Mouse (Mus musculus): Measurements from ENCODE around the gene Clta. TPM values are rescaled to one million over a fixed set of nuclear protein-coding genes. Genes with fewer than 3 reads are reported as not detected.

The Clta gene
- total and polyA plus RNA-seq, 3 experiments, result 301 to 454 (median 450) TPM

DNA sequence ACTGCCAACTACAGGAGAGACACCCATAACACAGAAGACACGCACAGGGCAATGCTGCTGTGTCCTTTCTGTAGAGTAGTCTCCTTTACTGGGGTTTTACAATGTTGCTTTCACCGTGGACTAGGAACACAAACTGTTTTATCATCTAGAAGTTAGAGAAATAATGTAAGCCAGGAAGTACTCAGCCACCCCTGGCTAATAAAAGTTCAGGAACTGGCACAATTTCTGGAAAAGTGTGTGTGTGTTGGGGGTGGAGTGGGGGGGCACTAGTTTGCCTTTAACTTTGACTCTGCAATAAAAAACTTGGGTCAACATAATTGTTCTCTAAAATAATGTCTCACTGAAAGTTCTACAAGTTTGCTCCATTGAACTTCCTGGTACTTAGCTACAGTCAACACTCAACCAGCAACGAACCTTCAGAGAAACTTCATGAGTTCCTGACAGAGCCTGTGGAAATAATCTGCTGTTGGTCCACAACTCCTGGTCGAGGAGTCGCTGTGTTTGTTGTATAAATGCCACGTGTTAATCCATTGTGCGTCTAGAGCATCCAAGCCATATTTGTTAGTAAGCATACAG is 74.2 kb downstream of the Clta start:
- Histone ChIP-seq H3K79me2 (replicated peaks; ENCODE audit: control insufficient read depth, extremely low read depth, insufficient read depth, poor library complexity, severe bottlenecking) (no peaks in the 10 kb centered on the region), H3K9me3 (replicated peaks; ENCODE audit: low read length) (no peaks in the 10 kb centered on the region), H3K36me3 (replicated peaks in 1 of 2; ENCODE audit: control insufficient read depth in 1 of 2, insufficient read depth in 1 of 2, low read length in 1 of 2) (no peaks in the 10 kb centered on the region), H3K4me3 (replicated peaks in 1 of 3; ENCODE audit: low read depth in 2 of 3, low read length in 2 of 3, poor library complexity in 1 of 3) (no peak overlapping the region), H3K4me2 (ENCODE audit: insufficient read depth, low read depth, poor library complexity, severe bottlenecking) (no peak overlapping the region), H3K27ac (ENCODE audit: insufficient read depth, low read depth) (no peak overlapping the region), H3K4me1 (ENCODE audit: control insufficient read depth in 1 of 2, insufficient read depth in 2 of 2) (peaks cover 3 to 16% of the 10 kb centered on the region in 2 experiments), H3K27me3 (replicated peaks) (peaks cover 1% of the 10 kb centered on the region), H3K9ac (ENCODE audit: insufficient read depth, low read depth) (no peak overlapping the region)
- DNase-seq (ENCODE audit: extremely low read depth), result no peak
- TF ChIP-seq HCFC1 (IDR thresholded peaks at IDR 0.05; ENCODE audit: low read depth, low read length), result no peak
- TF ChIP-seq KAT2A (IDR thresholded peaks at IDR 0.05; ENCODE audit: insufficient replicate concordance, low read length), result no peak
- no peak for TF ChIP-seq MYC (IDR thresholded peaks at IDR 0.05; ENCODE audit: low read depth, low read length)
- no peak for TF ChIP-seq UBTF (IDR thresholded peaks at IDR 0.05; ENCODE audit: low read depth, low read length)
- TF ChIP-seq TCF12 (IDR thresholded peaks at IDR 0.05; ENCODE audit: low read depth, low read length), result no peak
- in situ Hi-C loops (cut with MboI; ENCODE audit: low pct_ligation_motif_present, low pct_unique_long_range_greater_than_20kb, low sequenced_read_pairs) (loop anchor here (10.0 kb wide), 1 partner anchor 86 kb away; no protein-coding TSS in a partner anchor), dilution Hi-C loops (cut with MboI; ENCODE audit: extremely low pct_ligation_motif_present, extremely low pct_unique_long_range_greater_than_20kb, low sequenced_read_pairs) (no loop called here)

Other genes with a start within 250 kb of the Clta start
- not detected in 2 replicates for gene Olfr159, start 233.4 kb upstream of the Clta start, total RNA-seq (2012; rRNA removed)
- not detected in 2 replicates for gene Olfr159, start 233.4 kb upstream of the Clta start, total RNA-seq (2014; rRNA removed)
- gene Olfr159, start 233.4 kb upstream of the Clta start, polyA plus RNA-seq (2012; ENCODE audit: insufficient read length, low read depth), result not detected in 2 replicates
- not detected in 2 replicates for gene Olfr156, start 180.6 kb upstream of the Clta start, total RNA-seq (2012; rRNA removed)
- gene Olfr156, start 180.6 kb upstream of the Clta start, total RNA-seq (2014; rRNA removed), result not detected in 2 replicates
- gene Olfr156, start 180.6 kb upstream of the Clta start, polyA plus RNA-seq (2012; ENCODE audit: insufficient read length, low read depth), result not detected in 2 replicates
- gene Olfr157, start 164.3 kb upstream of the Clta start, total RNA-seq (2012; rRNA removed), result not detected in 2 replicates
- not detected in 2 replicates for gene Olfr157, start 164.3 kb upstream of the Clta start, total RNA-seq (2014; rRNA removed)
- gene Olfr157, start 164.3 kb upstream of the Clta start, polyA plus RNA-seq (2012; ENCODE audit: insufficient read length, low read depth), result 0.03 TPM in 1 of 2 replicates, not detected in the other
- gene Olfr155, start 152.9 kb upstream of the Clta start, total RNA-seq (2012; rRNA removed), result not detected in 2 replicates
- not detected in 2 replicates for gene Olfr155, start 152.9 kb upstream of the Clta start, total RNA-seq (2014; rRNA removed)
- not detected in 2 replicates for gene Olfr155, start 152.9 kb upstream of the Clta start, polyA plus RNA-seq (2012; ENCODE audit: insufficient read length, low read depth)
- gene Reck, start 128.9 kb upstream of the Clta start, total RNA-seq (2012; rRNA removed), result 0.55 and 0.68 TPM in 2 replicates
- 0.34 and 0.44 TPM in 2 replicates for gene Reck, start 128.9 kb upstream of the Clta start, total RNA-seq (2014; rRNA removed)
- gene Reck, start 128.9 kb upstream of the Clta start, polyA plus RNA-seq (2012; ENCODE audit: insufficient read length, low read depth), result 1.4 and 1.8 TPM in 2 replicates
- 47.6 and 60.3 TPM in 2 replicates for gene Glipr2, start 47.1 kb upstream of the Clta start, total RNA-seq (2012; rRNA removed)
- 138 and 146 TPM in 2 replicates for gene Glipr2, start 47.1 kb upstream of the Clta start, total RNA-seq (2014; rRNA removed)
- 57.2 and 62.8 TPM in 2 replicates for gene Glipr2, start 47.1 kb upstream of the Clta start, polyA plus RNA-seq (2012; ENCODE audit: insufficient read length, low read depth)
- gene Ccin, start 21.0 kb upstream of the Clta start, total RNA-seq (2012; rRNA removed), result not detected in 2 replicates
- gene Ccin, start 21.0 kb upstream of the Clta start, total RNA-seq (2014; rRNA removed), result 0.11 TPM in 1 of 2 replicates, not detected in the other
- gene Ccin, start 21.0 kb upstream of the Clta start, polyA plus RNA-seq (2012; ENCODE audit: insufficient read length, low read depth), result not detected in 2 replicates
- 31.6 and 37.1 TPM in 2 replicates for gene Gne, start 79.7 kb downstream of the Clta start, total RNA-seq (2012; rRNA removed)
- 23.6 and 35.3 TPM in 2 replicates for gene Gne, start 79.7 kb downstream of the Clta start, total RNA-seq (2014; rRNA removed)
- gene Gne, start 79.7 kb downstream of the Clta start, polyA plus RNA-seq (2012; ENCODE audit: insufficient read length, low read depth), result 34.4 and 35.5 TPM in 2 replicates
- gene Rnf38, start 229.3 kb downstream of the Clta start, total RNA-seq (2012; rRNA removed), result 4.9 and 5.4 TPM in 2 replicates
- 6.4 and 6.6 TPM in 2 replicates for gene Rnf38, start 229.3 kb downstream of the Clta start, total RNA-seq (2014; rRNA removed)
- 10.2 and 13.2 TPM in 2 replicates for gene Rnf38, start 229.3 kb downstream of the Clta start, polyA plus RNA-seq (2012; ENCODE audit: insufficient read length, low read depth)

Data from CH12.LX (cell line).